Mouse (Mus musculus): ENCODE data around the gene Prex1. TPM values are rescaled to one million over a fixed set of nuclear protein-coding genes. Genes with fewer than 3 reads are reported as not detected.
A peak's percentile ranks its signal among the peaks of the same experiment; 100 is the strongest.

Prex1 gene
- polyA plus RNA-seq, 1 experiment from 2014 or later, result 28.5 TPM

DNA sequence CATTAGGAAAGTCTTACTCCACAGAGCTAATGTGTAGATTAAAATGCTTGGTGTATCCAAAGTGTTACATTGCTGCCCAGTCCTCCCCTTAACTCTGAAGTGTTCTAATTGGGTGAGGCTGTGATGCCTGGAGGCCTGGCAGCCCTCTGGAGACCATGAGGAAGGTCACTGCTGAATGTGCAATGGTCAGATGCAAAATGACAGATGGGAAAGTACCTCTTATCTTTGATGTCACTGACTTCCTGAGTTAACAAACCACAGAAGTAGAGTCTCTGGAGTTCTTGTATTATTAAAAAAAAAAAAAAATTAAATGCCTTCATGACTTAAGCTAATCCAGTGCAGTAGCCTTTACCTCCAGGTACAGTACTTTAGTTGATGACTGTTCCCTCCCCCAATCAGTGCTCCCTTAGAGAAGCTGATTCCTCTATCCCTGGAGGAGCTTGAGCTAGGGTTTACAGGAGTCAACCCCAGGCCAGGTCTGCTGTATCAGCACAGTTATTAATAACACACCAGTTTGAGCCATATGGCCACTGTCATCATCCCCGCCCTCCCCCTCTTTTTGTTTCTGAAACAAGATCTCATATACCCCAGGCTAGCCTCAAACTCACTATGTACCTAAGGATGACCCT is 5.8 kb upstream of the Prex1 start:
- H3K4me2 ChIP-seq, result no peak overlapping the region
- peaks cover 4% of the 10 kb centered on the region for H3K4me1 ChIP-seq (replicated peaks)
- no peaks in the 10 kb centered on the region for H3K9me3 ChIP-seq
- H3K27me3 ChIP-seq, result no peaks in the 10 kb centered on the region
- no peaks in the 10 kb centered on the region for H3K36me3 ChIP-seq
- H3K4me3 ChIP-seq, result no peak overlapping the region
- WGBS, result 97% methylated on average over 1 of the region's 1 CpGs
- H3K9ac ChIP-seq, result no peak overlapping the region
- no peak for ATAC-seq (ENCODE audit: low read depth)
- no peak overlapping the region for H3K27ac ChIP-seq (replicated peaks)

DNA sequence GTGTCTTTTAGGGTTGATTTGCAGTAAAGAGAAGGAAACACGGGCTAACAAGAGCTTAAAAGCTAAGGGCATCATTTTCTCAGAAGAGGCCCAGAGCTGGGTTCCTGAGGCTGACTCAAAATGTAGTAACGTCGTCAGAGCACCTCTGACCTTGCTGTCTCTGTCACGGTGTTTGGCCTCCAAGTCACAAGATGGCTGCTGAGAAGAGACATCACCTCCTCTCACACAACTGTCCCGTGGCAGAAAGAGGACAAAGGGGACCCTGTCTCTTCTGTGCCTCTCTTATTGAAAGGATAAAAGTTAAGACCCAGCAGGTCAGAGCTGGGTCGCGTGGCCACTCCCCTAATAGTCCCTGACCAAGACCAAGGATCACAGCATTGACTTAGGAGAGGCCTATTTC is 2.4 kb upstream of the Prex1 start:
- H3K36me3 ChIP-seq, result no peaks in the 10 kb centered on the region
- H3K27me3 ChIP-seq, result no peaks in the 10 kb centered on the region
- no peaks in the 10 kb centered on the region for H3K9me3 ChIP-seq
- WGBS, result 50% methylated on average over 7 of the region's 7 CpGs
- no peak for ATAC-seq (ENCODE audit: low read depth)
- H3K27ac ChIP-seq (replicated peaks), result no peak overlapping the region
- H3K4me3 ChIP-seq, result no peak overlapping the region
- no peak overlapping the region for H3K4me2 ChIP-seq
- H3K4me1 ChIP-seq (replicated peaks), result peaks cover 29% of the 10 kb centered on the region
- no peak overlapping the region for H3K9ac ChIP-seq

DNA sequence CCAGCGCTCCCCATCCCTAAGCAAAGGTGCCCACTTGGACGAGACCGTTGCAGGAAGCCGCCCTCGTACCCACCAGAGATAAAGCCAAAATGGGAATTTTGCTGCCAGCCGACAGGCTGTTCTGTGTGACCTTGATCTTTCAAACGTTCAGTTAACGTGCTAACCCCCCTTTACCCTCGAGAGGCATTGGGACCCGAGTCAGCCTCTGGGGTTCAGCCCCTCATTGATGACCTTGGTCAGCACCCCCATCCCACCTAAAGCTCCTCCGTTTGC is 731 bp upstream of the Prex1 start:
- no peaks in the 10 kb centered on the region for H3K9me3 ChIP-seq
- peak overlapping the region; percentile 70 for H3K9ac ChIP-seq
- peaks cover 46% of the 10 kb centered on the region for H3K4me1 ChIP-seq (replicated peaks)
- peak overlapping the region; percentile 65 for H3K27ac ChIP-seq (replicated peaks)
- no peaks in the 10 kb centered on the region for H3K27me3 ChIP-seq
- WGBS, result 10% methylated on average over 11 of the region's 11 CpGs
- peak overlapping the region; percentile 76 for H3K4me2 ChIP-seq
- ATAC-seq (ENCODE audit: low read depth), result peak; percentile 10; the same call in 1 of the 2 replicates
- peak overlapping the region; percentile 68 for H3K4me3 ChIP-seq
- H3K36me3 ChIP-seq, result no peaks in the 10 kb centered on the region

DNA sequence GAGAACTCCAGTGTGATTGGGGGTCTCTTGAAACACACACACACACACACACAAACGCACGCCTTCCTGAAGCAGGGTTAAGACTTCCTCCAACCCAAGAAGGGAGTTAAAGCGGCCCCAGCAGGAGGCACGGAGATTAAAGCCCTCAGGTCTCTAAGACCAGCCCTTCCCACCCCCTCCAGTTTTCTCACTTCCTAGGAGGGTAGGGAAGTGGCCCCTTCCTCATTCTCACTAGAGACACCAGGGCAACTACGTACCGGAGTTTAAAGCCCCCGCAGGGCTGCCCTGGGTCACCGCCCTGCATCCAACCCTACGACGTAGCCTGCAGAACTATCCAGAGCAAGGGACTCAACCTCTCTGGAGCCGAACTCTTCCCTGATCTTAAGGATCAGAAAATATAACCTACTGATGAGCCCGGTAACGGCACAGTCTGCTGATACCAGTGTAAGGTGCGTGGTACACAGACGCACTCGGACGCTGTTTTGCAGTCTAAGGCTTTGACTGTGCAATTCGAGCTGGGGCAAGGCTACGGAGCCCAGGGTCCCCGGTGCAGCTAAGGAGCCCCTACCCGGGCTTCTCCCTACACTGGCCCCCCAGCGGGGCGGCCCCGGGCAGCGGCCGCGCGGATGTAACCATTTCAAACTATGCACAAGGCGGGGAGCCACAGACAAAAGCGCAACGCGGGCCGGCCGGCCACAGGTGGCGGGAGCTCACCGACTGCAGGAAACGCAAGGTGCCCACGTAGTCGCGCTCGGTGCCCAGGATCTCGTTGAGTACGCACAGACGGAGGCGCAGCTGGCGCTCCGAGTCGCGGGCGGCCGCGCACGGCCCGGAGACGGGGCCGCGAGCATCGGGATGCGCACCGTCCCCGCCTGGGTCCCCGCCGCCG is 587 bp downstream of the Prex1 start:
- peak overlapping the region; percentile 77 for H3K27ac ChIP-seq (replicated peaks)
- ATAC-seq (ENCODE audit: low read depth), result peak; percentile 64
- under 1% methylated on average over 64 of the region's 64 CpGs for WGBS
- no peaks in the 10 kb centered on the region for H3K36me3 ChIP-seq
- H3K9ac ChIP-seq, result peak overlapping the region; percentile 80
- H3K4me2 ChIP-seq, result peak overlapping the region; percentile 76
- H3K9me3 ChIP-seq, result no peaks in the 10 kb centered on the region
- no peaks in the 10 kb centered on the region for H3K27me3 ChIP-seq
- peak overlapping the region; percentile 68 for H3K4me3 ChIP-seq
- peaks cover 57% of the 10 kb centered on the region for H3K4me1 ChIP-seq (replicated peaks)

DNA sequence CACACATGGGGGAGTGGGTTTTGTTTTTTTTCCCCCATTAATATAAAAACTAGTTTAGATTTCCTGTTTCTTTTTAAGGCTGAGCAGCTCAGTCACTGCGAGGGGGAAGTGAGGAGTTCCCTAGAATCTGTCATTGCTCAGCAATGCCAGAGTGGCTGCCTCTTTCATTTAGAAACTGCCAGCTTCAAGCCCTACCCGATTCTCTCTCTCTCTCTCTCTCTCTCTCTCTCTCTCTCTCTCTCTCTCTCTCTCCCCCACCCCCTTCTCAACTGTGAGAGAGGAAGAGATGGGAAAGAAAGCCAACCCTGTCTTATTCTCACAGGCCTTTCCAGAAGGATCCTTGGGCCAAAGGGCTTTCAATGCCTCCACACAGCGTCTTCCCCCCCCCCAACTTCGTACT is 1.3 kb downstream of the Prex1 start:
- Histone ChIP-seq H3K4me3 (peak overlapping the region; percentile 68), H3K4me1 (replicated peaks) (peaks cover 65% of the 10 kb centered on the region), H3K9me3 (no peaks in the 10 kb centered on the region), H3K9ac (peak overlapping the region; percentile 80), H3K36me3 (no peaks in the 10 kb centered on the region), H3K27me3 (no peaks in the 10 kb centered on the region), H3K4me2 (peak overlapping the region; percentile 76), H3K27ac (replicated peaks) (peak overlapping the region; percentile 77)
- 0% methylated on average over 4 of the region's 4 CpGs for WGBS
- ATAC-seq (ENCODE audit: low read depth), result no peak

DNA sequence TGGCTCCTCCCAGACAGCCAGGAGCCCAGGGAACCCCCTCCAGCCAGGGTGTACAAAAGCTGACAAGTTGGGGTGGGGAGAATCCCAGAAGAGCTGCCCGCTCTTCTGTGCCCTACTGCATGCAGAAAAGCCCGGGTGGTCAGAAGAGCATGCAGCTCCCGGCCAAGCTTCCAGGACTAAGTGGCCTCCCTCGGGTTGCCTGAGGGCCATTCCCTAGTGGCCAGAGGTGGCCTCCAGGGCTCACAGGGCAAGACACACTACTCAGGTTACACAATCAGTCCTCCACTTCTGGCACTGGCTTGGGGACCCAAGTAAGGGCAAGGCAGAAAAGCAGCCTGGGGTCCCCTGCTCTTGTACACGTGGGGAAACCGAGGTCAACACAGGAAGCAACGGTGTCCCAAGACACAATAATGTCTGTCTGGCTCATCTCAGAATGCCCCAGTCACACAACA is 1.9 kb downstream of the Prex1 start:
- H3K4me1 ChIP-seq (replicated peaks), result peaks cover 70% of the 10 kb centered on the region
- peak overlapping the region; percentile 80 for H3K9ac ChIP-seq
- no peaks in the 10 kb centered on the region for H3K9me3 ChIP-seq
- peak overlapping the region; percentile 68 for H3K4me3 ChIP-seq
- H3K27ac ChIP-seq (replicated peaks), result peak overlapping the region; percentile 77; the same call in 1 of the 2 replicates
- H3K36me3 ChIP-seq, result no peaks in the 10 kb centered on the region
- H3K4me2 ChIP-seq, result peak overlapping the region; percentile 76
- ATAC-seq (ENCODE audit: low read depth), result no peak
- no peaks in the 10 kb centered on the region for H3K27me3 ChIP-seq
- 11% methylated on average over 7 of the region's 7 CpGs for WGBS

DNA sequence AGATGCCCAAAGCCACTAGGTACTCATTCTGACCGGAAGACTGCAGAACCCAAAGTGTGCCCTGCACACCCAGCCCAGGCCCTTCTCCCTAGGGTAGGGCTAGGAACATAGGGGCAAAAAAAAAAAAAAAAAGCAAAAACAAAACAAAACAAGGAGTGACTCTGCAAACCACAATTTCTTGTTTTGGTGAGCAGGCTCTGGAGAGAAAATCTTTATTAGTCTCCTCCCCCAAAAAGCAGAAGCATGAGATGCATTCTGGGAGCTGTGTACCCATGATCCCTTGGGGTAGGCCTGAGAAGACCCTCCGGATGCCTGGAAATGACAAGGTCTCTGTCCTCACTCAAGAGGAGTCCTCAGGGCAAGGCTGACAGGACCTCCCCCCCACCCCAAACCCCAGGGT is 3.7 kb downstream of the Prex1 start:
- 88% methylated on average over 2 of the region's 2 CpGs for WGBS

DNA sequence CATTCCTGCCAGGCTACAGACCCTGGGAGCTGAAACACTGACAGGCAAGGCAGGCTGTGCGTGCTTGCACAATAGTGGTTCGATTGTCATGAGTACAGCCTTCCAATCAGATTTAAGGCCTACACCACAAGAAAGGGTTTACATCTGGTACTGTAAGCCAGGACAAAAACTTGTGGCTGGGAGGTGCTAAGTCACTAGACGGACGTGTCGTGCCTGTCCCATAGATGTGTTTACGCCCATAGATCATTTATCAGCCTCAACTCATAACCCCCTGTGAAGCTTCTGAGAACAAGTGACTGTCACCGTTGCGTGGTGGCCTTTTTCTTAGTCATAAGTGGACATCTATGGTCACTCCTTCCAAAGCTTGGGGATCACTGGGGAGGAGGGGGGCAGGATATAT is 5.3 kb downstream of the Prex1 start:
- WGBS, result 75% methylated on average over 8 of the region's 8 CpGs
- no peak overlapping the region for H3K9ac ChIP-seq

More for the DNA sequence above, 3.7 kb downstream of the Prex1 start:
- Histone ChIP-seq H3K27me3 (no peaks in the 10 kb centered on the region), H3K9ac (no peak overlapping the region), H3K4me2 (no peak overlapping the region), H3K9me3 (no peaks in the 10 kb centered on the region), H3K27ac (replicated peaks) (no peak overlapping the region), H3K4me1 (replicated peaks) (peaks cover 74% of the 10 kb centered on the region), H3K36me3 (peaks cover 10% of the 10 kb centered on the region), H3K4me3 (no peak overlapping the region)
- ATAC-seq (ENCODE audit: low read depth), result no peak

DNA sequence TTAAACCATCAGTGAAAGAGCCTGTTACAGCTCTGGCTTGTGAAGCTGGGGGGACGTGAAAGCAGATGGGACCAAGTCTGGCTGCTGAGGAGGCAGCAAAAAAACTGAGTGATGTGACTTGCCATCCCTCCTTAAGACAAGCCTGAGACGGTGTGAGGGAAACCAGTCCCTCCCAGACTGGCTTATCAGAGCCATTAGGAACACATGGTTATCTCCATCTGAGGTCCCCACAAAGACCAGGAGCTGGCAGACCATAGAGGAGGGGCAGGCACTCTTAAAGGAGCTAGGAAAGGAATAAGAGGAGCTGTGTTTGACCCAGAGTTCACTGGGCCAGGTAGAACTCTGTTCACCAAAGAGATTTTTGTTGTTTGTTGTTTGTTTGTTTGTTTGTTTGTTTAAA is 7.1 kb downstream of the Prex1 start:
- Histone ChIP-seq H3K4me3 (no peak overlapping the region), H3K9me3 (no peaks in the 10 kb centered on the region), H3K27me3 (no peaks in the 10 kb centered on the region), H3K4me2 (no peak overlapping the region), H3K9ac (no peak overlapping the region), H3K4me1 (replicated peaks) (peaks cover 62% of the 10 kb centered on the region), H3K36me3 (peaks cover 14% of the 10 kb centered on the region), H3K27ac (replicated peaks) (no peak overlapping the region)
- no peak for ATAC-seq (ENCODE audit: low read depth)
- WGBS, result 58% methylated on average over 2 of the region's 2 CpGs

More for the DNA sequence above, 5.3 kb downstream of the Prex1 start:
- no peak overlapping the region for H3K4me2 ChIP-seq
- no peak for ATAC-seq (ENCODE audit: low read depth)
- no peaks in the 10 kb centered on the region for H3K27me3 ChIP-seq
- peaks cover 14% of the 10 kb centered on the region for H3K36me3 ChIP-seq
- H3K27ac ChIP-seq (replicated peaks), result no peak overlapping the region
- no peak overlapping the region for H3K4me3 ChIP-seq
- H3K9me3 ChIP-seq, result no peaks in the 10 kb centered on the region
- peaks cover 79% of the 10 kb centered on the region for H3K4me1 ChIP-seq (replicated peaks)

DNA sequence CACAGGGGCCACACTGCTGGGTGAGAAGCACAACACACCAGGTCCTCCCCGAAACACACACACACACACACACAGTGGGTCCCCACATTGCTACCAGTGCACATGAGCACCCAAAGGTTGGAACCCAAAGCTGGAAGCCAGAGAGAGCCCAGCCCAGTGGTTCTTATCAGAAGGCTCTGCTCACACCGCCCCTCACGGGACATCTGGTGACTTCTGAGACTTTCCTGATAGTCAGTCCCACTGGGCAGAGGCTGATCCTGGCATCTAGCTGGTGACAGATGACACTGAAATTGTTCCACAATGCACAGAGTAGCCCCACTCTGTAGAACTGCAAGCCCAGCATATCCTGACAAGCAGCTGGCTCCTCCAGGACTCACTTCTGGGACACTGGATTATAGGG is 10.1 kb downstream of the Prex1 start:
- ATAC-seq (ENCODE audit: low read depth), result no peak
- H3K4me3 ChIP-seq, result no peak overlapping the region
- H3K27ac ChIP-seq (replicated peaks), result no peak overlapping the region
- no peaks in the 10 kb centered on the region for H3K27me3 ChIP-seq
- WGBS, result 76% methylated on average over 3 of the region's 3 CpGs
- H3K36me3 ChIP-seq, result peaks cover 14% of the 10 kb centered on the region
- no peak overlapping the region for H3K9ac ChIP-seq
- H3K4me1 ChIP-seq (replicated peaks), result peaks cover 45% of the 10 kb centered on the region
- H3K4me2 ChIP-seq, result no peak overlapping the region
- no peaks in the 10 kb centered on the region for H3K9me3 ChIP-seq

DNA sequence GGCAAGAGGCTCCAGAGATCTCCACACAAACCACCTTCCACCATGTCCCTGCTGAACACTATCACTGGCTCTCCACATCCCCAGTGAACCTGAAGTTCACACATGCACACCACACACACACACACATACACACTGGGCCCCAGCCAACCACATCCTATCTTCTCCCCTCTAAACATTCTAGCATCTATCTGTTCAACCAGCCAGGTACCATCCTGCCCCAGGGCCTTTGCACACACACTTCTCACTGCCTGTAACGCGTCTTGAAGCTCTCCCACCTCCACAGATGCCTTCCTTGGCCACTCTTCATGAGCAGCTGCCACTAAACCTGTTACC is 11.6 kb downstream of the Prex1 start:
- H3K9me3 ChIP-seq, result no peaks in the 10 kb centered on the region
- 95% methylated on average over 2 of the region's 2 CpGs for WGBS
- peaks cover 14% of the 10 kb centered on the region for H3K36me3 ChIP-seq
- no peak overlapping the region for H3K27ac ChIP-seq (replicated peaks)
- H3K27me3 ChIP-seq, result no peaks in the 10 kb centered on the region
- ATAC-seq (ENCODE audit: low read depth), result no peak
- H3K4me1 ChIP-seq (replicated peaks), result peaks cover 31% of the 10 kb centered on the region
- no peak overlapping the region for H3K4me2 ChIP-seq
- H3K9ac ChIP-seq, result no peak overlapping the region
- no peak overlapping the region for H3K4me3 ChIP-seq

DNA sequence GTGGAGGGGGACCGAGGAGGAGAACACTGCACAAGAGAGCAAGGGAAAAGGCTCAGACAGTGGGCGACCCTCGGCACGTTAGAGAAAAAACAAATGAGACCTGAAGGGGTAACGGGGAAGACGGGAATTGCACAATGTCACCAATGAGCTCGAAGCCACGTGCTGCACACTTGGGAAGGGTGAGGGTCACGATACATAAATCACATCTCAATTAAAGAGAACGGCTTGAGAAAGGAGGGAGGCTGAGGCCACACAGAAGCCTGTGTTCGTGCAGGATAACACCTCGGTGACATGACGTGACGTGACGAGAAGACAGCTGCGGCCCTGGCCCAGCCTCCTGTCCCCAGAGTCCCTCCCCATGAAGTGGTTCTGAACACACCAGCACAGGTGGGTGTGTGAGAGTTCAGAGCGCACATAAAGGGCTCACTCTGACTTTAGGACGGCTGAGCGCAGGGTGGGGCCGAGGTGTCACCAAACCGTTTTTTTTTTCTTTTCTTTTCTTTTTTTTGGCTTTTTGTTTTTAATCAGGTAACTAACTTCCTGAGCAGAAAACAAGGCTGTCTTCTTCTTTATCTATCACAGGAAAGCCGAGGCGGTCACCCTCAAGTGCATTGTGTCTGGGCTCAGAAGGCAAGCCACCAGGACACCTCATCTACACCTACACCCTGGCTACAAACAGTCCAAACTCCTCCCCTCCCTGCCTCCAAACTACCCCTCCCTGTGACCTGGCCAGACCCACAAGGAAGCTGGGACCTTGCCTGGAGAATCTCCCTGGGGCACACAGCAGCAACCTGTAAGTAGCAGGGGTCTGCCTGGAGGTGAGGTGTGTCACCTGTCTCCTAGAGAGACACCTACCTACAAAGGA is 12.2 kb downstream of the Prex1 start:
- no peaks in the 10 kb centered on the region for H3K27me3 ChIP-seq
- peaks cover 14% of the 10 kb centered on the region for H3K36me3 ChIP-seq
- no peak overlapping the region for H3K4me3 ChIP-seq
- H3K9ac ChIP-seq, result no peak overlapping the region
- no peak overlapping the region for H3K4me2 ChIP-seq
- no peak for ATAC-seq (ENCODE audit: low read depth)
- no peaks in the 10 kb centered on the region for H3K9me3 ChIP-seq
- H3K4me1 ChIP-seq (replicated peaks), result peaks cover 26% of the 10 kb centered on the region
- H3K27ac ChIP-seq (replicated peaks), result no peak overlapping the region
- WGBS, result 35% methylated on average over 23 of the region's 23 CpGs

All from neural tube, embryonic 13.5 days (tissue).